ENCODE assay signal across 8 mouse cellular contexts in genomic region chr7:128724761-128725160, GRCm38 (mm10). TPM values are rescaled to one million over a fixed set of nuclear protein-coding genes. Genes with fewer than 3 reads are reported as not detected.
DNase-seq lines count a peak whose midpoint lies in the region; ATAC-seq and TF ChIP-seq lines count a peak whose summit lies in the region.

No protein-coding gene starts in this region.

- 48% methylated on average over 4 of the region's 4 CpGs for WGBS in embryonic facial prominence, embryonic 10.5 days
- 32% methylated on average over 4 of the region's 4 CpGs for WGBS in intestine, postnatal 0 days

- no peak overlapping the region for H3K4me3 ChIP-seq in embryonic facial prominence, embryonic 10.5 days
- H3K4me3 ChIP-seq in intestine, postnatal 0 days (ENCODE audit: low read depth, low read length), result no peak overlapping the region

- no peak overlapping the region for H3K4me2 ChIP-seq in intestine, postnatal 0 days (replicated peaks; ENCODE audit: low read depth)

- peak; percentile 64; the same call in 1 of the 2 replicates for ATAC-seq in intestine, postnatal 0 days

- H3K9me3 ChIP-seq in embryonic facial prominence, embryonic 10.5 days, result no peaks in the 10 kb centered on the region
- no peaks in the 10 kb centered on the region for H3K9me3 ChIP-seq in intestine, postnatal 0 days (ENCODE audit: control insufficient read depth)

- DNase-seq in urinary bladder, postnatal 14 days (ENCODE audit: low spot score), result peak; percentile 51
- DNase-seq in urinary bladder, adult 18-20 months (ENCODE audit: low spot score in 2 of 2), result no peak
- peak; percentile 55 for DNase-seq in embryonic facial prominence, embryonic 10.5 days (ENCODE audit: low spot score)
- peak; percentile 76 to 80 for DNase-seq in heart, adult 18-20 months
- DNase-seq in left cerebral cortex, postnatal 25 days (ENCODE audit: low spot score in 2 of 2), result peak; percentile 75 to 93
- DNase-seq in mesoderm, embryonic 11.5 days (ENCODE audit: low read depth, low spot score), result peak; percentile 66
- peak; percentile 56 for DNase-seq in skeletal muscle tissue, adult 2 months (ENCODE audit: low read depth, low spot score)

- peaks cover 57% of the 10 kb centered on the region for H3K36me3 ChIP-seq in embryonic facial prominence, embryonic 10.5 days (replicated peaks)
- peaks cover 22% of the 10 kb centered on the region for H3K36me3 ChIP-seq in intestine, postnatal 0 days (ENCODE audit: control insufficient read depth, insufficient read depth)

- no peak overlapping the region for H3K9ac ChIP-seq in intestine, postnatal 0 days (ENCODE audit: low read depth, low read length)

- H3K27ac ChIP-seq in embryonic facial prominence, embryonic 10.5 days (replicated peaks), result no peak overlapping the region
- H3K27ac ChIP-seq in intestine, postnatal 0 days (ENCODE audit: low read depth, low read length), result no peak overlapping the region

- H3K4me1 ChIP-seq in embryonic facial prominence, embryonic 10.5 days, result peaks cover 16% of the 10 kb centered on the region; the same call in 1 of the 2 replicates
- no peaks in the 10 kb centered on the region for H3K4me1 ChIP-seq in intestine, postnatal 0 days (replicated peaks; ENCODE audit: control insufficient read depth, insufficient read depth, low read length)

- intact Hi-C loops in left cerebral cortex, postnatal 25 days (cut with DNase I), result no loop called here

- no peaks in the 10 kb centered on the region for H3K27me3 ChIP-seq in embryonic facial prominence, embryonic 10.5 days (replicated peaks; ENCODE audit: low read depth, poor library complexity, severe bottlenecking)
- no peaks in the 10 kb centered on the region for H3K27me3 ChIP-seq in intestine, postnatal 0 days (replicated peaks; ENCODE audit: control insufficient read depth, insufficient read depth, low read length)

- TF ChIP-seq CTCF in intestine, postnatal 0 days (IDR thresholded peaks at IDR 0.05; ENCODE audit: low read depth), result peak; percentile 88

RNA-seq across cellular contexts. Expression of gene Mcmbp, which starts 15.5 kb away (rescaled TPM):
- 84.3 and 88.7 TPM in 2 replicates for polyA plus RNA-seq in embryonic facial prominence, embryonic 10.5 days (2016; fragmentation: Nextera tagmentation; extraction: Ambion mirVana)
- total RNA-seq in heart, adult 18-20 months (2021), result 10 to 100 TPM; 21.7 to 23.7 TPM
- 25.0 and 26.5 TPM in 2 replicates for polyA plus RNA-seq in intestine, postnatal 0 days (2015; fragmentation: Nextera tagmentation; extraction: Ambion mirVana)
- 10 to 100 TPM; 22.5 to 24.7 TPM for total RNA-seq in left cerebral cortex, postnatal 25 days (2021)

RNA-seq across cellular contexts. Expression of gene Sec23ip, which starts 20.0 kb away (rescaled TPM):
- polyA plus RNA-seq in embryonic facial prominence, embryonic 10.5 days (2016; fragmentation: Nextera tagmentation; extraction: Ambion mirVana), result 39.1 and 41.7 TPM in 2 replicates
- total RNA-seq in heart, adult 18-20 months (2021), result 10 to 100 TPM; 19.0 to 27.6 TPM
- 15.3 and 17.2 TPM in 2 replicates for polyA plus RNA-seq in intestine, postnatal 0 days (2015; fragmentation: Nextera tagmentation; extraction: Ambion mirVana)
- total RNA-seq in left cerebral cortex, postnatal 25 days (2021), result 10 to 100 TPM; 41.3 to 42.9 TPM

Comparison
In these comparisons a context has a peak if more than half of its experiments do, and no peak if none do; other contexts are left out.
1. DNase-seq: peak in urinary bladder, postnatal 14 days (single experiment), embryonic facial prominence, embryonic 10.5 days (single experiment), heart, adult 18-20 months (2 of 2), left cerebral cortex, postnatal 25 days (2 of 2), mesoderm, embryonic 11.5 days (single experiment) and skeletal muscle tissue, adult 2 months (single experiment); none in urinary bladder, adult 18-20 months (0 of 2).